In the genomic region with DNA sequence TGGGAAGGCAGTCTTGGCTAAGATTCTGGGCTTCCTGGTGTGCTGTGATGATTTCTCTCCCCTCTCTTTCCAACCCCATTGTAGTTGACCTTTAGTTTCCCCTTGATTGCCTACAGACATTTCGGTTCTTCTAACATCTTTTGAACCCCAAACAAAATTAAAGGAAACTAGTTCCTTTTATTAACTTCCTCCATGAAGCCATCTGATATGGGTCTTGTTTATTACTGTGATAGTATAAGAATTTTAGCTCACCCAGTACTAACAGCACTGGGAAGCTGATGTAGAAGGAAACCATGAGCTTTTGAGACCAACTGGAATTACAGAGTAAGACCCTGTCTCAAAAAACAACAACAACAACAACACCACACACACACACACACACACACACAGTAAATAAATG, we compare ENCODE assay signal across 25 mouse cellular contexts. TPM values are rescaled to one million over a fixed set of nuclear protein-coding genes. Genes with fewer than 3 reads are reported as not detected.
DNase-seq lines count a peak whose midpoint lies in the region; ATAC-seq and TF ChIP-seq lines count a peak whose summit lies in the region.
"Had no signal": no experiment of that assay in that cellular context is flagged by ENCODE, and none has a peak within 500 bp of the region (broad histone marks: within the 10 kb centered on the region; RNA-seq: fewer than 3 reads in every experiment).

No protein-coding gene starts in this region.

- peak; percentile 54; the same call in 1 of the 2 replicates for ATAC-seq in common myeloid progenitor, adult 5-6 weeks (replicated peaks; ENCODE audit: low read depth, poor library complexity, severe bottlenecking)
- no peak for ATAC-seq in midbrain, embryonic 16.5 days
- ATAC-seq: CD4-positive, CD25-positive, alpha-beta regulatory T cell, adult 4 months; forebrain, embryonic 14.5 days; forebrain, embryonic 16.5 days had no signal

- TF ChIP-seq EP300 in MEL (IDR thresholded peaks at IDR 0.05; ENCODE audit: low read depth in 1 of 2, low read length in 2 of 2) = no peak

- peaks cover 0 to 8% of the 10 kb centered on the region in 2 experiments; a peak in 2 of 4 replicates for H3K36me3 ChIP-seq in MEL (ENCODE audit: control insufficient read depth in 1 of 2, insufficient read depth in 2 of 2, low read length in 2 of 2)
- H3K36me3 ChIP-seq in midbrain, embryonic 16.5 days (ENCODE audit: control insufficient read depth, insufficient read depth, low read length) = no peaks in the 10 kb centered on the region
- H3K36me3 ChIP-seq: embryonic facial prominence, embryonic 13.5 days; embryonic facial prominence, embryonic 15.5 days; forebrain, embryonic 10.5 days; forebrain, embryonic 12.5 days; G1E had no signal

- no peak for TF ChIP-seq CTCF in MEL (IDR thresholded peaks at IDR 0.05 in 2 of 3, conservative IDR thresholded peaks at IDR 0.05 in 1 of 3; ENCODE audit: control insufficient read depth in 1 of 3, insufficient read depth in 1 of 3, low read depth in 2 of 3, low read length in 3 of 3, poor library complexity in 1 of 3, severe bottlenecking in 1 of 3)

- no peak overlapping the region for H3K27ac ChIP-seq in MEL (ENCODE audit: control insufficient read depth, low read depth, low read length)
- no peak overlapping the region for H3K27ac ChIP-seq in midbrain, embryonic 16.5 days (ENCODE audit: low read length)
- H3K27ac ChIP-seq: embryonic facial prominence, embryonic 13.5 days; embryonic facial prominence, embryonic 15.5 days; forebrain, embryonic 10.5 days; forebrain, embryonic 12.5 days had no signal

- 60% methylated on average over 1 of the region's 1 CpGs for WGBS in midbrain, embryonic 16.5 days

- TF ChIP-seq RAD21 in MEL (IDR thresholded peaks at IDR 0.05; ENCODE audit: low read depth, low read length) = no peak

- no peaks in the 10 kb centered on the region for H3K9me3 ChIP-seq in MEL (replicated peaks; ENCODE audit: insufficient read depth, low read length)
- no peaks in the 10 kb centered on the region for H3K9me3 ChIP-seq in midbrain, embryonic 16.5 days (replicated peaks; ENCODE audit: control insufficient read depth, low read length, poor library complexity, severe bottlenecking)
- H3K9me3 ChIP-seq: embryonic facial prominence, embryonic 13.5 days; embryonic facial prominence, embryonic 15.5 days; forebrain, embryonic 10.5 days; forebrain, embryonic 12.5 days; G1E had no signal

- TF ChIP-seq POLR2A in MEL (IDR thresholded peaks at IDR 0.05; ENCODE audit: control insufficient read depth in 1 of 2, insufficient read depth in 1 of 2, low read depth in 1 of 2, low read length in 2 of 2, poor library complexity in 1 of 2) = no peak

- no peaks in the 10 kb centered on the region for H3K79me2 ChIP-seq in MEL (ENCODE audit: control insufficient read depth, insufficient read depth, low read length, poor library complexity)

- peaks cover 4 to 5% of the 10 kb centered on the region in 2 experiments; a peak in 2 of 4 replicates for H3K4me1 ChIP-seq in MEL (ENCODE audit: control insufficient read depth in 1 of 2, insufficient read depth in 2 of 2, low read length in 2 of 2)
- no peaks in the 10 kb centered on the region for H3K4me1 ChIP-seq in midbrain, embryonic 16.5 days (ENCODE audit: control insufficient read depth, insufficient read depth, low read length)
- H3K4me1 ChIP-seq: embryonic facial prominence, embryonic 13.5 days; embryonic facial prominence, embryonic 15.5 days; forebrain, embryonic 10.5 days; forebrain, embryonic 12.5 days had no signal

- no peak overlapping the region for H3K4me2 ChIP-seq in midbrain, embryonic 16.5 days (ENCODE audit: low read length)
- H3K4me2 ChIP-seq: embryonic facial prominence, embryonic 13.5 days; embryonic facial prominence, embryonic 15.5 days; forebrain, embryonic 12.5 days had no signal

- H3K9ac ChIP-seq in MEL (ENCODE audit: control insufficient read depth, low read depth, low read length, poor library complexity, severe bottlenecking) = peak overlapping the region; percentile 27; the same call in 1 of the 2 replicates
- no peak overlapping the region for H3K9ac ChIP-seq in midbrain, embryonic 16.5 days (ENCODE audit: low read depth, low read length)
- H3K9ac ChIP-seq: embryonic facial prominence, embryonic 13.5 days; embryonic facial prominence, embryonic 15.5 days; forebrain, embryonic 12.5 days had no signal

- peak overlapping the region in 1 of 2 experiments; percentile 31; a peak in 2 of 4 replicates for H3K4me3 ChIP-seq in MEL (ENCODE audit: control insufficient read depth in 1 of 2, insufficient read depth in 1 of 2, low read depth in 2 of 2, low read length in 2 of 2)
- no peak overlapping the region for H3K4me3 ChIP-seq in midbrain, embryonic 16.5 days (ENCODE audit: low read depth, low read length)
- H3K4me3 ChIP-seq: embryonic facial prominence, embryonic 13.5 days; embryonic facial prominence, embryonic 15.5 days; erythroblast, embryonic 14.5 days; forebrain, embryonic 10.5 days; forebrain, embryonic 12.5 days had no signal

- no peaks in the 10 kb centered on the region for H3K27me3 ChIP-seq in MEL (ENCODE audit: control insufficient read depth in 1 of 2, insufficient read depth in 2 of 2, low read length in 2 of 2)
- no peaks in the 10 kb centered on the region for H3K27me3 ChIP-seq in midbrain, embryonic 16.5 days (ENCODE audit: control insufficient read depth, insufficient read depth, low read depth, low read length)
- H3K27me3 ChIP-seq: CH12.LX; embryonic facial prominence, embryonic 13.5 days; embryonic facial prominence, embryonic 15.5 days; forebrain, embryonic 12.5 days had no signal

- DNase-seq in A20 (ENCODE audit: low read depth, low spot score) = peak; percentile 68
- peak; percentile 23 for DNase-seq in MEL (ENCODE audit: low read depth, low spot score)
- DNase-seq in thymus, postnatal 4 days = no peak
- DNase-seq in right cerebral cortex, adult 2 months (ENCODE audit: low spot score in 2 of 2) = no peak
- DNase-seq: adrenal gland, adult 2 months; adrenal gland, postnatal 10 days; adrenal gland, postnatal 25 days; cerebellum, adult 11-12 months; cerebellum, adult 2 months; cerebellum, adult 9-10 months; cerebellum, postnatal 10 days; cerebellum, postnatal 25 days; embryo, embryonic 11 days had no signal

TF ChIP-seq in MEL, 35 proteins besides CTCF, POLR2A, EP300 and RAD21:
- TF ChIP-seq TBP (IDR thresholded peaks at IDR 0.05; ENCODE audit: low read depth, low read length) (no peak), TAL1 (IDR thresholded peaks at IDR 0.05; ENCODE audit: low read length) (no peak), GATA1 (IDR thresholded peaks at IDR 0.05; ENCODE audit: low read depth, low read length) (peak; percentile 51)

RNA-seq across cellular contexts. Expression of a gene that starts 7.6 kb away (rescaled TPM):
- 52.6 and 58.5 TPM in 2 replicates for total RNA-seq in MEL (2012; rRNA removed)
- 10 to 100 TPM in 1 of 2 experiments, not detected in 1; 63.2 TPM for polyA plus RNA-seq in MEL (2012; ENCODE audit: insufficient read depth in 1 of 2, insufficient read length in 2 of 2, low read depth in 1 of 2, low replicate concordance in 2 of 2, missing spikeins in 1 of 2)
- 37.1 and 37.9 TPM in 2 replicates for total RNA-seq in common myeloid progenitor, adult 5-6 weeks (2017)
- polyA plus RNA-seq in midbrain, embryonic 16.5 days (2015; fragmentation: Nextera tagmentation; extraction: Ambion mirVana) = 41.8 and 42.9 TPM in 2 replicates

RNA-seq across cellular contexts. Expression of a gene that starts 7.7 kb away (rescaled TPM):
- 17.6 TPM in 2 replicates for total RNA-seq in MEL (2012; rRNA removed)
- polyA plus RNA-seq in MEL (2012; ENCODE audit: insufficient read depth in 1 of 2, insufficient read length in 2 of 2, low read depth in 1 of 2, low replicate concordance in 2 of 2, missing spikeins in 1 of 2) = 10 to 100 TPM in 1 of 2 experiments, not detected in 1; 25.0 TPM
- total RNA-seq in common myeloid progenitor, adult 5-6 weeks (2017) = 7.5 and 23.4 TPM in 2 replicates
- 137 and 149 TPM in 2 replicates for polyA plus RNA-seq in midbrain, embryonic 16.5 days (2015; fragmentation: Nextera tagmentation; extraction: Ambion mirVana)

Comparison
In these comparisons a context has a peak if more than half of its experiments do, and no peak if none do; other contexts are left out.
1. DNase-seq: peak in A20 (single experiment) and MEL (single experiment); none in thymus, postnatal 4 days (single experiment) and right cerebral cortex, adult 2 months (0 of 2).